In the genomic region with DNA sequence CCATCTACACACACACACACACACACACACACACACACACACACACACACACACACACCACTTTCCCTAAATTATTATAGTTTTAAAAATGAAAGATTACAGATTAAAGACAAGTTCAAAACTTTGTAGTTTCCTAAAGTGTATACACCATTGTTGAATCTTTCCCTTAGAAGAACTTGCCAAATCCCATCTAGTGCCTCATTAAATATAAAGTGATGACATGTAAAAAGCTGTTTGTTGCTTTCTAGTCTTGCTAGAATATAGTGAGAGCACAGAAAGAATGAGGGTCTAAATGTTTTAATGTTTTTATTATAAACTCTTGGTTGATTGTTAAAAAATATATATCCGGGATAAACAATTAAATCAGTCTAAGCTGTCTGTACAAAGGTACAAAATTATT, we compare ENCODE assay signal across 16 mouse cellular contexts.
"Had no signal": no experiment of that assay in that cellular context is flagged by ENCODE, and none has a peak within 500 bp of the region (broad histone marks: within the 10 kb centered on the region; RNA-seq: fewer than 3 reads in every experiment).

No protein-coding gene starts in this region.

- H3K27ac ChIP-seq: neural tube, embryonic 13.5 days; neural tube, embryonic 15.5 days; stomach, embryonic 15.5 days; stomach, postnatal 0 days had no signal

- H3K9me3 ChIP-seq: neural tube, embryonic 13.5 days; neural tube, embryonic 15.5 days; stomach, embryonic 15.5 days had no signal

- H3K4me3 ChIP-seq: neural tube, embryonic 13.5 days; neural tube, embryonic 15.5 days; stomach, embryonic 15.5 days had no signal

- H3K4me2 ChIP-seq: neural tube, embryonic 13.5 days; neural tube, embryonic 15.5 days; stomach, embryonic 15.5 days had no signal

- H3K9ac ChIP-seq: neural tube, embryonic 13.5 days; neural tube, embryonic 15.5 days; stomach, embryonic 15.5 days had no signal

- H3K27me3 ChIP-seq: neural tube, embryonic 13.5 days; neural tube, embryonic 15.5 days; stomach, embryonic 15.5 days had no signal

- DNase-seq: retina, postnatal 1 day; right cerebral cortex, adult 18-20 months; right cerebral cortex, postnatal 14 days; right cerebral cortex, postnatal 25 days; right cerebral cortex, postnatal 4 days; spleen, adult 18-20 months; thymus, adult 18-20 months; thymus, adult 2 months; thymus, postnatal 14 days; thymus, postnatal 25 days; thymus, postnatal 36 days; thymus, postnatal 4 days had no signal

- H3K4me1 ChIP-seq: neural tube, embryonic 13.5 days; neural tube, embryonic 15.5 days; stomach, embryonic 15.5 days had no signal

- H3K36me3 ChIP-seq: neural tube, embryonic 13.5 days; neural tube, embryonic 15.5 days; stomach, embryonic 15.5 days had no signal
